Mouse (Mus musculus) erythroid progenitor cell, adult 5-6 weeks (primary cell): ENCODE results near the gene C1qc. TPM values are rescaled to one million over a fixed set of nuclear protein-coding genes. Genes with fewer than 3 reads are reported as not detected.

Experiments used
- ATAC-seq: replicated peaks from 2 replicates; pipeline ENCODE4 v1.8.0; 2016; ENCODE audit warnings: moderate number of reproducible peaks, mild to moderate bottlenecking, moderate TSS enrichment, inconsistent platforms; ENCODE audit not compliant: poor library complexity, low FRiP score, severe bottlenecking
- total RNA-seq, 2 experiments: library from RNA; stranded (forward) in 1 of 2; stranded (reverse) in 1 of 2; fragments of 150-400 nt in 1 of 2; fragments of 186-747, 209-891 nt in 1 of 2; gene quantifications; 2 replicates each; pipeline versions ENCODE4 v1.2.3 to v1.2.4; 2015 to 2017; ENCODE audit warnings: low replicate concordance in 2 of 2

Gene C1qc
- total RNA-seq (2015; ENCODE audit: low replicate concordance) (66.2 and 68.5 TPM in 2 replicates), total RNA-seq (2017; ENCODE audit: low replicate concordance) (32.8 and 39.5 TPM in 2 replicates)

- no peak for ATAC-seq
These were observed at the start of gene C1qc for GRCm38 (mm10) chr4:136892811-136893210. Gene C1qc, minus strand, starts transcription at chr4:136893065.

DNA sequence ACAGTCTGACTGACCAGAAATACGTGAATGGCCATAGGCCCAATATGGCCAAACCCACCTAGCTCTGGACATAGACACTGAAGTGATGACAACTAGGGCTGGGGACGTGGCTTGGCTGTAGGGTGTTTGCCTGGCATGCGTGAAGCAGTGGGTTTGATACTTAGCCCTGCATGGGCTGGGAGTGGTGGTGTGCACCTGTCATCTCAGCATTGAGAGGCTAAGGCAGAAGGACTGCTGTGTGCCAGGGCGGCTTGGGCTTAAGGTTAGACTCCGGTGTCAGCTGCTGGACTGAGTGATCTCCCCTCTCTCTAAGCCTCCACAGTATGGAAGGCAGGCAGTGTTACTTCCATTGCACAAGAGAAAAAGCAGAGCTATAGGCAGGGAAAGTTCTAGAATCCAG, 45.1 kb upstream of the C1qc start:
- ATAC-seq: no peak

- no peak for ATAC-seq
These were observed 44.5 kb upstream of the C1qc start for GRCm38 (mm10) chr4:136937344-136937743.

GRCm38 (mm10) chr4:136934746-136935613, 42.1 kb upstream of the C1qc start:
- no peak for ATAC-seq

DNA sequence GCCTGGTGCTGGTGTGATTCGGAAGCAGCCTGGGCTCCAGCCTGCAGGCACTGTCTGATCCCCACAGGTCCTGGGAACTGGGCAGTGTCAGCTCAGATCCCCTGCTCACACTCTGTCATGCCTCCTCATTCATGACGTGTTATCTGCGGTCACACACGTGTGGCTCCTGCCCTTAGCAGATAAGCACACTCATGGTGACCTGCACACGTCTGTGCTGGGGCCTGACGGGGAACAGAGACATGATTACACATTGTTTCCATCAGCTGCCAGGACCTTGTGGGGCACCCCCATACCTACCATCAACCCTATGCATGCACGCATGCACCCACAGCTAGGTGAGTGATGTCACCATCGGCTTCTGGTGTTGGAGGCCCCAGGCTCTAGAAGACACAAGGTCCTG, 37.6 kb upstream of the C1qc start:
- no peak; the same call in 1 of the 2 replicates for ATAC-seq

- ATAC-seq: no peak
These were observed 36.1 kb upstream of the C1qc start for GRCm38 (mm10) chr4:136928928-136929327.

DNA sequence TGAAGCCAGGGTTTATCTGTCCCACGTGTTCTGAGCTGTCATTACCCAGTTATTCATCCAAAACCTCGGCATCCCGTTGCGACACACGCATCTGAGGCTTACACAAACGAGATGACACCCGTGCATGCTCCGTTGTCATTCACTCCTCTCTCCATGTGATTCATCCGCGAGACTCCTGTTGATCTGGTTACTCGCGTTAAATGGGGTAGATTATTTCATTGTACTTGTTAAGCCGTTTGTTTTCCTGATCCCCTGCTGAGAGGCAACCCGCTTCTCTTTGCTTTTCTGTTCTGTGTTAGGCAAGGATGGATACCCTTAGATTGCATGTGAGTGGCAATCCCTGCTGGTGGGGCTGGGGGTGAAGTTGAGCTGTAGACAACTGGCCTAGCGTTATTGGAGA, 32.9 kb upstream of the C1qc start:
- no peak for ATAC-seq

DNA sequence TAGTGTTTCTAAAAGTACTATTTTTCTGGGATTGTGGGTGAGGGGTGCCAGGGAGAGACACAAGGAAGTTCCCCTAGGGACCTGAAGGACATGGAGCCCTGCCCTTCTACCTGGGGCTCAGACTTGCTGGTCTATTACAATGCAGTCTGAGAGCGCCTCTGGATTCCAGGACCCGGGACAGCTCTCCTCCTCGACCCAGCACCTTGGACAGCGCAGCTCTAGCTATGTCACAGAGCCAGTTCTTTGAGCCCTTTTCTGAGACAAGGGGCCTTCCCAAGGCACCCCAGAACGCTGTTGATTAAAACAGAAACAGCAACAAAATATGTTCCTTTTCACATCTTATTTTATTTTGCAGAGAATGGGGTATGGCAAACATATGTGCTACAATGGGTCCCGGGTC, 31.7 kb upstream of the C1qc start:
- no peak for ATAC-seq

GRCm38 (mm10) chr4:136919526-136919925, 26.7 kb upstream of the C1qc start:
- ATAC-seq: no peak

DNA sequence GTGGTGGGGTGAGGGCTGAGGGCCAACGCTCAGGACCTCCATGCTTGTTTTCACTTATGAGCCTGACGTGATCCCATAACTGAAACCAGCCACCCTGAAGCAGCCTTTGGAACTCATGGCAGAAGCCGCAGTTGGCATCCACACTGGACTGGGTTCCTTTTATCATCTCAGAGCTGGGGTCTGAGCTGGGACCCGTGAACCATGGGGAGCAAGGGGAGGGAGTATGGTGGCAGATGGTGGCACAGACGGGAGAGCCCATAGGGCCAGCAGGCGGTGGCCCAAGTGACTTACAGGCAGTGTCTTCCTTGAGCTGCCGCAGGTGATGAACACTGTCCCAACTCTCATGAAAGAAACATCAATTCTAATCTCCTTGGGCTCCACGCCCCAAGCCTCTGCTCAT, 26.0 kb upstream of the C1qc start:
- no peak for ATAC-seq

GRCm38 (mm10) chr4:136917165-136917524, 24.3 kb upstream of the C1qc start:
- no peak for ATAC-seq

- no peak for ATAC-seq
These were observed 23.7 kb upstream of the C1qc start for GRCm38 (mm10) chr4:136916359-136917164.

DNA sequence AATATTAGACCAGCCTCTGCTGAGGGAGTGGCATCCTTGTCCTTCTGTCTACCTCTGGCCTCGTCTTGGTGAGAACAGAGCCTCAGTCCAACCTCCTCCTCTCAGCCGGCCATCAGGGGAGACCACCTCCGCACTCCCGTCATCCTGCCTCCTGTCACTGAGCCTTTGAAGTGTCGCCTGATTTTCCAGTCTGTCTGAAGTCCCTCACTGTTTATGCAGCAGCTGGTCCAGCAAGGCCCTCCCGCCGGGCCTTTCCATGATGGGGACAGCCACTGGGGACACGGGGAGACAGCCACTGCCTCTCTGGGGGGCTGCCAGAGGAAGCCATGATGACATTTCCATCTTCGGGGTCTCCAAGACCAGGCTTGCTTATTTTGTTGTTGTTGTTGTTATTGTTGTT, 20.0 kb upstream of the C1qc start:
- ATAC-seq: no peak

- no peak for ATAC-seq
These were observed 18.9 kb upstream of the C1qc start for GRCm38 (mm10) chr4:136911804-136912203.

GRCm38 (mm10) chr4:136911211-136911646, 18.4 kb upstream of the C1qc start:
- ATAC-seq: no peak

DNA sequence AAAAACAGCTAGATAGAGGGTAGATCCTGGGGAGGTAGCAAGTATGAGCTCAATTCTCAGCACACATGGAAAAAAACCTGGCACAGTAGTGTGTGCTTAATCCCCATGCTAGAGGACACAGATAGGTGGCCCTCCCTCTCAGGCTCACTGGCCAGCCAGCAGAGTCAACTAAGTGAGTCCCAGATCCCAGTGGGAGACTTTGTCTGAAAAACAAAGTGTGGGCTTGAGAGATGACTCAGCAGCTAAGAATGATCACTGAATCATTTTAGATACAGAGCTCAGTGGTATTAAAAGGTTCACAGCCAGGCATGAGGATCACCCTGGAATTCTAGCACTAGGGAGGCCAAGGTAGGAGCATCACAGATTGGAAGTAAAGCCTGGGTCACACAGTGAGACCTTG, 14.9 kb upstream of the C1qc start:
- no peak for ATAC-seq

DNA sequence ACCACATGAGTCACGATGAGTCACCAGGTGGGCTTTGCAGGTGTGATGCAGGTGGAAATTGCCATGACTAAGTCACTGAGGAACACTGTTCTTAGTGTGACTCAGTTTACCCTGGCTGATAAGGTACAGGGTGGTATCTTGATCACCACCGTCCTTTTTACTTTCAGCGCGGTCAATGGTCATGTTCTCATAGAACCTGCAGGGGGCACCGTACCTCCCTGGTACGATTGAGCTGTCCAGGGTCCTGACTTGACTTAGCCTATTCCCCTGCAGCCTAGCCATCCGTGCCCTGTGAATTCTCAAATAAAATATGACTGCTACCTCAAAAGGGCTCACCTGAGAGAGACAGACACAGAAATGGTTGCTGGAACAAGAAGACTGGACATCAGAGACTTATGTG, 14.2 kb upstream of the C1qc start:
- ATAC-seq: no peak

- no peak for ATAC-seq
These were observed 12.1 kb upstream of the C1qc start for GRCm38 (mm10) chr4:136904767-136905539.

DNA sequence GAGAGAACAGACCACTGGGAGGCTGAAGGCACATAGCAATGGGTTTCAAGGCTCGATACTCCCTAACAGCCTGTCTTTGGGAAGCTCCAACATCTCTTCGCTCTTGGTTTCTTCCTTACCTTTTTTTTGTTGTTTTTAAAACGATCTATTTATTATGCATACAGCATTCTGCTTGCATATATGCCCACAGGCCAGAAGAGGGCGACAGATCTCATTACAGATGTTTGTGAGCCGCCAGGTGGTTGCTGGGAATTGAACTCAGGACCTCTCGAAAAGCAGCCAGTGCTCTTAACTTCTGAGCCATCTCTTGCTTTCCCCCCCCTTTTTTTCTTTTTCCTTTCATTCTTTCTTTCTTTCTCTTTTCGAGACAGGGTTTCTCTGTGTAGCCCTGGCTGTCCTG, 6.3 kb upstream of the C1qc start:
- no peak for ATAC-seq

GRCm38 (mm10) chr4:136898637-136899036, 5.8 kb upstream of the C1qc start, which contains the start of gene C1qa:
Gene C1qa, minus strand, starts transcription at chr4:136898803.
- no peak for ATAC-seq
